In the genomic region with DNA sequence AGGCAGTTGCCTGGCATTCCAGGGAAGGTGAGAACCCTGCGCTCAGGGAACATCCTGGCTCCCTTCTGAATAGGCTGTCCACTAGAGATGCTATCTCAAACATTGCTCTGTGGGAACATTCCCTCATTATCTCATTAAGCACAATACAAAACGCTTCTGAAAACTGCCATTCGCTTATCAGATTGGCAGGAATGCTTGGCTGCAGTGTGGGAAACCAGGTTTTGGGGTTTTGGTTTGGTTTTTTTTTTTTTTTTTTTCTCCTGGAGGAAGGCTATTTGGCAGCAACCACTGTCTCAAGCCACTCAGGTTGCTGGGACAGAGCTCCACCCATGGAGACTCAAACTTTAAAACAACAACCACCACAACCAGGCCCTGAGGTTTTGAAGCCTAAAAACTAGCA, we compare ENCODE assay signal across 30 mouse cellular contexts. TPM values are rescaled to one million over a fixed set of nuclear protein-coding genes. Genes with fewer than 3 reads are reported as not detected.
DNase-seq lines count a peak whose midpoint lies in the region; ATAC-seq and TF ChIP-seq lines count a peak whose summit lies in the region.
"Had no signal": no experiment of that assay in that cellular context is flagged by ENCODE, and none has a peak within 500 bp of the region (broad histone marks: within the 10 kb centered on the region; RNA-seq: fewer than 3 reads in every experiment).

No protein-coding gene starts in this region.

- no peak for TF ChIP-seq EP300 in heart, postnatal 0 days (IDR thresholded peaks at IDR 0.05; ENCODE audit: low read depth)
- TF ChIP-seq EP300 in MEL (IDR thresholded peaks at IDR 0.05; ENCODE audit: low read depth in 1 of 2, low read length in 2 of 2), result peak; percentile 48 to 62; a peak in 2 of 4 replicates

- no peak overlapping the region for H3K9ac ChIP-seq in heart, embryonic 11.5 days (ENCODE audit: low read depth, low read length)
- no peak overlapping the region for H3K9ac ChIP-seq in heart, postnatal 0 days (replicated peaks; ENCODE audit: low read depth, low read length)
- no peak overlapping the region for H3K9ac ChIP-seq in MEL (ENCODE audit: control insufficient read depth, low read depth, low read length, poor library complexity, severe bottlenecking)
- H3K9ac ChIP-seq in hindbrain, postnatal 0 days (replicated peaks; ENCODE audit: low read length), result no peak overlapping the region
- H3K9ac ChIP-seq: forebrain, embryonic 13.5 days; forebrain, postnatal 0 days; hindbrain, embryonic 13.5 days; kidney, embryonic 15.5 days had no signal

- H3K4me3 ChIP-seq in heart, embryonic 11.5 days (ENCODE audit: low read depth, low read length), result no peak overlapping the region
- H3K4me3 ChIP-seq in heart, postnatal 0 days (ENCODE audit: low read depth, low read length), result no peak overlapping the region
- H3K4me3 ChIP-seq in MEL (ENCODE audit: control insufficient read depth in 1 of 2, insufficient read depth in 1 of 2, low read depth in 2 of 2, low read length in 2 of 2), result no peak overlapping the region
- H3K4me3 ChIP-seq in hindbrain, postnatal 0 days (ENCODE audit: low read length), result no peak overlapping the region
- H3K4me3 ChIP-seq: forebrain, embryonic 10.5 days; forebrain, embryonic 13.5 days; gastrocnemius, adult 2 months; hindbrain, embryonic 10.5 days; hindbrain, embryonic 13.5 days; kidney, embryonic 15.5 days had no signal

- H3K27ac ChIP-seq in heart, embryonic 11.5 days (ENCODE audit: low read depth, low read length), result 0 out of 2 replicates have a peak overlapping the region, but pooled peaks have one; percentile 29
- peak overlapping the region; percentile 43 for H3K27ac ChIP-seq in heart, postnatal 0 days (ENCODE audit: low read depth)
- no peak overlapping the region for H3K27ac ChIP-seq in MEL (ENCODE audit: control insufficient read depth, low read depth, low read length)
- H3K27ac ChIP-seq in hindbrain, postnatal 0 days, result no peak overlapping the region
- H3K27ac ChIP-seq: forebrain, embryonic 10.5 days; forebrain, embryonic 13.5 days; gastrocnemius, adult 2 months; hindbrain, embryonic 10.5 days; hindbrain, embryonic 13.5 days; kidney, embryonic 15.5 days had no signal

- H3K79me2 ChIP-seq in MEL (ENCODE audit: control insufficient read depth, insufficient read depth, low read length, poor library complexity), result no peaks in the 10 kb centered on the region

- no peaks in the 10 kb centered on the region for H3K27me3 ChIP-seq in heart, embryonic 11.5 days (ENCODE audit: control insufficient read depth, insufficient read depth, low read length)
- H3K27me3 ChIP-seq in heart, postnatal 0 days (ENCODE audit: control insufficient read depth, insufficient read depth, low read length), result no peaks in the 10 kb centered on the region
- H3K27me3 ChIP-seq in MEL (ENCODE audit: control insufficient read depth in 1 of 2, insufficient read depth in 2 of 2, low read length in 2 of 2), result no peaks in the 10 kb centered on the region
- no peaks in the 10 kb centered on the region for H3K27me3 ChIP-seq in hindbrain, postnatal 0 days (ENCODE audit: insufficient read depth, low read length)
- H3K27me3 ChIP-seq: forebrain, embryonic 13.5 days; hindbrain, embryonic 13.5 days; kidney, embryonic 15.5 days; Patski had no signal

- H3K4me1 ChIP-seq in heart, embryonic 11.5 days (ENCODE audit: control insufficient read depth, insufficient read depth, low read length), result peaks cover 21% of the 10 kb centered on the region
- H3K4me1 ChIP-seq in heart, postnatal 0 days (ENCODE audit: control insufficient read depth, insufficient read depth), result 0 out of 2 replicates have a peak, but pooled peaks cover 4% of the 10 kb centered on the region
- H3K4me1 ChIP-seq in MEL (ENCODE audit: control insufficient read depth in 1 of 2, insufficient read depth in 2 of 2, low read length in 2 of 2), result peaks cover 0 to 13% of the 10 kb centered on the region in 2 experiments; a peak in 3 of 4 replicates
- H3K4me1 ChIP-seq in hindbrain, postnatal 0 days (ENCODE audit: insufficient read depth, low read length), result no peaks in the 10 kb centered on the region
- H3K4me1 ChIP-seq: forebrain, embryonic 13.5 days; hindbrain, embryonic 13.5 days had no signal

- 27% methylated on average over 3 of the region's 3 CpGs for WGBS in heart, embryonic 11.5 days (ENCODE audit: insufficient replicate concordance)
- 27% methylated on average over 3 of the region's 3 CpGs for WGBS in heart, postnatal 0 days
- 81% methylated on average over 3 of the region's 3 CpGs for WGBS in hindbrain, postnatal 0 days

- no peaks in the 10 kb centered on the region for H3K9me3 ChIP-seq in heart, embryonic 11.5 days (replicated peaks; ENCODE audit: control insufficient read depth, low read length)
- H3K9me3 ChIP-seq in heart, postnatal 0 days (replicated peaks; ENCODE audit: control insufficient read depth, low read length), result no peaks in the 10 kb centered on the region
- H3K9me3 ChIP-seq in MEL (replicated peaks; ENCODE audit: insufficient read depth, low read length), result no peaks in the 10 kb centered on the region
- H3K9me3 ChIP-seq in hindbrain, postnatal 0 days (ENCODE audit: low read length), result no peaks in the 10 kb centered on the region
- H3K9me3 ChIP-seq: forebrain, embryonic 10.5 days; forebrain, embryonic 13.5 days; hindbrain, embryonic 10.5 days; hindbrain, embryonic 13.5 days; kidney, embryonic 15.5 days had no signal

- intact Hi-C loops in heart, postnatal 14 days (cut with DNase I), result loop anchor here (5.0 kb wide), 2 partner anchors 93 to 108 kb away; a partner anchor contains a TSS

- TF ChIP-seq RAD21 in MEL (IDR thresholded peaks at IDR 0.05; ENCODE audit: low read depth, low read length), result no peak

- no peak for ATAC-seq in heart, embryonic 11.5 days (replicated peaks; ENCODE audit: insufficient number of reproducible peaks, low FRiP score, low TSS enrichment)
- no peak for ATAC-seq in heart, postnatal 0 days (ENCODE audit: insufficient read depth, low read depth)
- no peak for ATAC-seq in hindbrain, postnatal 0 days
- ATAC-seq: CD4-positive, CD25-positive, alpha-beta regulatory T cell, adult 4 months; forebrain, embryonic 13.5 days; forebrain, postnatal 0 days; hindbrain, embryonic 16.5 days; inflammation-experienced regulatory T-cells, adult 6 months; intestine, embryonic 16.5 days; Patski had no signal

- no peaks in the 10 kb centered on the region for H3K36me3 ChIP-seq in heart, embryonic 11.5 days (ENCODE audit: control insufficient read depth, insufficient read depth, low read length)
- no peaks in the 10 kb centered on the region for H3K36me3 ChIP-seq in heart, postnatal 0 days (replicated peaks; ENCODE audit: control insufficient read depth, insufficient read depth, low read length)
- peaks cover 0 to 3% of the 10 kb centered on the region in 2 experiments; a peak in 2 of 4 replicates for H3K36me3 ChIP-seq in MEL (ENCODE audit: control insufficient read depth in 1 of 2, insufficient read depth in 2 of 2, low read length in 2 of 2)
- no peaks in the 10 kb centered on the region for H3K36me3 ChIP-seq in hindbrain, postnatal 0 days (ENCODE audit: insufficient read depth, low read length)
- H3K36me3 ChIP-seq: forebrain, embryonic 10.5 days; hindbrain, embryonic 10.5 days; hindbrain, embryonic 13.5 days; kidney, embryonic 15.5 days had no signal

- no peak for TF ChIP-seq CTCF in heart, postnatal 0 days (IDR thresholded peaks at IDR 0.05; ENCODE audit: low read depth)
- no peak for TF ChIP-seq CTCF in MEL (IDR thresholded peaks at IDR 0.05 in 2 of 3, conservative IDR thresholded peaks at IDR 0.05 in 1 of 3; ENCODE audit: control insufficient read depth in 1 of 3, insufficient read depth in 1 of 3, low read depth in 2 of 3, low read length in 3 of 3, poor library complexity in 1 of 3, severe bottlenecking in 1 of 3)
- TF ChIP-seq CTCF in hindbrain, postnatal 0 days (IDR thresholded peaks at IDR 0.05; ENCODE audit: low read depth), result no peak

- DNase-seq in heart, adult 8-10 months (ENCODE audit: low spot score), result no peak
- no peak for DNase-seq in heart, postnatal 0 days (ENCODE audit: low spot score)
- DNase-seq in heart, postnatal 14 days, result no peak
- DNase-seq in MEL (ENCODE audit: low read depth, low spot score), result peak; percentile 19
- no peak for DNase-seq in hindbrain, postnatal 0 days (ENCODE audit: low spot score)
- DNase-seq: adrenal gland, postnatal 10 days; adrenal gland, postnatal 36 days; cerebellum, adult 18-20 months; cerebellum, adult 9-10 months; cerebellum, postnatal 14 days; forebrain, postnatal 0 days; gastrocnemius, adult 2 months; gastrocnemius, postnatal 14 days; heart, adult 11 months; heart, postnatal 36 days; kidney, adult 18-20 months had no signal

- no peak overlapping the region for H3K4me2 ChIP-seq in heart, embryonic 11.5 days
- H3K4me2 ChIP-seq in heart, postnatal 0 days (ENCODE audit: low read depth, low read length), result no peak overlapping the region
- no peak overlapping the region for H3K4me2 ChIP-seq in hindbrain, postnatal 0 days (ENCODE audit: low read depth, low read length)
- H3K4me2 ChIP-seq: forebrain, embryonic 13.5 days; hindbrain, embryonic 13.5 days; kidney, embryonic 15.5 days had no signal

- no peak for TF ChIP-seq POLR2A in MEL (IDR thresholded peaks at IDR 0.05; ENCODE audit: control insufficient read depth in 1 of 2, insufficient read depth in 1 of 2, low read depth in 1 of 2, low read length in 2 of 2, poor library complexity in 1 of 2)

RNA-seq across cellular contexts. Expression of a gene that starts 22.2 kb away (rescaled TPM):
- polyA plus RNA-seq in heart, embryonic 11.5 days (2014; fragmentation: Nextera tagmentation; extraction: Ambion mirVana), result 15.9 and 18.3 TPM in 2 replicates
- 10 to 100 TPM in 2 of 4 experiments, 1 to 10 TPM in 2; 9.1 to 12.5 (median 10.4) TPM for total RNA-seq in heart, adult 8-10 months (2022)
- total RNA-seq in heart, postnatal 0 days (2014; rRNA removed; ENCODE audit: low replicate concordance), result 14.7 and 26.4 TPM in 2 replicates
- 11.5 and 11.9 TPM in 2 replicates for polyA plus RNA-seq in heart, postnatal 0 days (2015; fragmentation: Nextera tagmentation; extraction: Ambion mirVana)
- 10 to 100 TPM; 14.9 to 15.6 TPM for total RNA-seq in heart, postnatal 14 days (2021)
- total RNA-seq in MEL (2012; rRNA removed), result 14.4 and 15.2 TPM in 2 replicates
- polyA plus RNA-seq in MEL (2012; ENCODE audit: insufficient read depth in 1 of 2, insufficient read length in 2 of 2, low read depth in 1 of 2, low replicate concordance in 2 of 2, missing spikeins in 1 of 2), result 10 to 100 TPM in 1 of 2 experiments, not detected in 1; 25.7 TPM
- total RNA-seq in hindbrain, postnatal 0 days (2014; rRNA removed), result 17.9 and 22.2 TPM in 2 replicates
- polyA plus RNA-seq in hindbrain, postnatal 0 days (2015; fragmentation: Nextera tagmentation; extraction: Ambion mirVana), result 11.8 and 12.3 TPM in 2 replicates

RNA-seq across cellular contexts. Expression of a gene that starts 25.0 kb away (rescaled TPM):
- polyA plus RNA-seq in heart, embryonic 11.5 days (2014; fragmentation: Nextera tagmentation; extraction: Ambion mirVana), result 559 and 565 TPM in 2 replicates
- total RNA-seq in heart, adult 8-10 months (2022), result 10 to 100 TPM; 74.4 to 82.2 (median 75.2) TPM
- total RNA-seq in heart, postnatal 0 days (2014; rRNA removed; ENCODE audit: low replicate concordance), result 231 and 248 TPM in 2 replicates
- polyA plus RNA-seq in heart, postnatal 0 days (2015; fragmentation: Nextera tagmentation; extraction: Ambion mirVana), result 180 and 187 TPM in 2 replicates
- total RNA-seq in heart, postnatal 14 days (2021), result 100 to 1,000 TPM in 1 of 2 experiments, 10 to 100 TPM in 1; 93.8 to 126 TPM
- total RNA-seq in MEL (2012; rRNA removed), result 143 TPM in 2 replicates
- 100 to 1,000 TPM in 1 of 2 experiments, not detected in 1; 568 TPM for polyA plus RNA-seq in MEL (2012; ENCODE audit: insufficient read depth in 1 of 2, insufficient read length in 2 of 2, low read depth in 1 of 2, low replicate concordance in 2 of 2, missing spikeins in 1 of 2)
- total RNA-seq in hindbrain, postnatal 0 days (2014; rRNA removed), result 55.0 and 63.4 TPM in 2 replicates
- 69.3 and 71.5 TPM in 2 replicates for polyA plus RNA-seq in hindbrain, postnatal 0 days (2015; fragmentation: Nextera tagmentation; extraction: Ambion mirVana)

RNA-seq across cellular contexts. Expression of a gene that starts 42.7 kb away (rescaled TPM):
- 1.2 and 2.2 TPM in 2 replicates for polyA plus RNA-seq in heart, embryonic 11.5 days (2014; fragmentation: Nextera tagmentation; extraction: Ambion mirVana)
- not detected for total RNA-seq in heart, adult 8-10 months (2022)
- 3.4 TPM in 1 of 2 replicates, not detected in the other for total RNA-seq in heart, postnatal 0 days (2014; rRNA removed; ENCODE audit: low replicate concordance)
- 1.1 and 1.4 TPM in 2 replicates for polyA plus RNA-seq in heart, postnatal 0 days (2015; fragmentation: Nextera tagmentation; extraction: Ambion mirVana)
- total RNA-seq in heart, postnatal 14 days (2021), result not detected
- total RNA-seq in MEL (2012; rRNA removed), result not detected in 2 replicates
- not detected for polyA plus RNA-seq in MEL (2012; ENCODE audit: insufficient read depth in 1 of 2, insufficient read length in 2 of 2, low read depth in 1 of 2, low replicate concordance in 2 of 2, missing spikeins in 1 of 2)
- 1.7 TPM in 1 of 2 replicates, not detected in the other for total RNA-seq in hindbrain, postnatal 0 days (2014; rRNA removed)
- polyA plus RNA-seq in hindbrain, postnatal 0 days (2015; fragmentation: Nextera tagmentation; extraction: Ambion mirVana), result 0.45 and 0.81 TPM in 2 replicates
- total RNA-seq: adrenal gland, adult 18-20 months; adrenal gland, postnatal 36 days; gastrocnemius, adult 2 months; gastrocnemius, postnatal 14 days; gastrocnemius, postnatal 4 days; heart, postnatal 36 days had no signal
- polyA plus RNA-seq: C2C12; CD4-positive, CD25-positive, alpha-beta regulatory T cell, adult 4 months; forebrain, embryonic 10.5 days; inflammation-experienced regulatory T-cells, adult 6 months had no signal

RNA-seq across cellular contexts. Expression of a gene that starts 43.5 kb away (rescaled TPM):
- polyA plus RNA-seq in heart, embryonic 11.5 days (2014; fragmentation: Nextera tagmentation; extraction: Ambion mirVana), result 1.2 and 1.6 TPM in 2 replicates
- 1 to 10 TPM in 3 of 4 experiments, under 1 TPM in 1; 0.50 to 2.1 (median 1.2) TPM for total RNA-seq in heart, adult 8-10 months (2022)
- 1.3 and 1.8 TPM in 2 replicates for total RNA-seq in heart, postnatal 0 days (2014; rRNA removed; ENCODE audit: low replicate concordance)
- 0.92 and 1.0 TPM in 2 replicates for polyA plus RNA-seq in heart, postnatal 0 days (2015; fragmentation: Nextera tagmentation; extraction: Ambion mirVana)
- total RNA-seq in heart, postnatal 14 days (2021), result 1 to 10 TPM; 1.8 to 2.1 TPM
- not detected in 2 replicates for total RNA-seq in MEL (2012; rRNA removed)
- polyA plus RNA-seq in MEL (2012; ENCODE audit: insufficient read depth in 1 of 2, insufficient read length in 2 of 2, low read depth in 1 of 2, low replicate concordance in 2 of 2, missing spikeins in 1 of 2), result not detected
- total RNA-seq in hindbrain, postnatal 0 days (2014; rRNA removed), result 0.52 and 2.7 TPM in 2 replicates
- polyA plus RNA-seq in hindbrain, postnatal 0 days (2015; fragmentation: Nextera tagmentation; extraction: Ambion mirVana), result 0.14 and 0.15 TPM in 2 replicates
- polyA plus RNA-seq: CD4-positive, CD25-positive, alpha-beta regulatory T cell, adult 4 months; inflammation-experienced regulatory T-cells, adult 6 months had no signal

Comparison
In these comparisons a context has a peak if more than half of its experiments do, and no peak if none do; other contexts are left out.
1. H3K27ac ChIP-seq: peak in heart, embryonic 11.5 days (single experiment) and heart, postnatal 0 days (single experiment); none in MEL (single experiment) and hindbrain, postnatal 0 days (single experiment).